Mouse (Mus musculus) heart, postnatal 0 days (tissue): ENCODE data around the gene Wdr70.

Experiments
- CTCF ChIP-seq: IDR thresholded peaks from 2 replicates; pipeline ENCODE4 v1.5.1; 2016; ENCODE audit warnings: antibody characterized with exemption, control low read depth, low read depth
- EP300 ChIP-seq: IDR thresholded peaks from 2 replicates; pipeline ENCODE4 v1.6.1; 2016; ENCODE audit warnings: antibody characterized with exemption, low read depth

- TF ChIP-seq EP300 (no peak), CTCF (no peak)
These were observed 210.2 kb downstream of the Wdr70 start for GRCm38 (mm10) chr15:7888617-7889361.
